Mouse (Mus musculus) right cerebral cortex, postnatal 10 days (tissue): ENCODE results near the gene Pus10.
A peak's percentile ranks its signal among the peaks of the same experiment; 100 is the strongest.
"Not testable (repeated sequence)": the region's sequence is repeated elsewhere in the genome, so short reads cannot be mapped to it uniquely, and the experiment has no call there.

ENCODE experiments used
- DNase-seq, 2 experiments: peaks; one replicate each; pipeline ENCODE4 v3.0.0; 2021; ENCODE audit warnings: low spot score in 2 of 2

The Pus10 gene

DNA sequence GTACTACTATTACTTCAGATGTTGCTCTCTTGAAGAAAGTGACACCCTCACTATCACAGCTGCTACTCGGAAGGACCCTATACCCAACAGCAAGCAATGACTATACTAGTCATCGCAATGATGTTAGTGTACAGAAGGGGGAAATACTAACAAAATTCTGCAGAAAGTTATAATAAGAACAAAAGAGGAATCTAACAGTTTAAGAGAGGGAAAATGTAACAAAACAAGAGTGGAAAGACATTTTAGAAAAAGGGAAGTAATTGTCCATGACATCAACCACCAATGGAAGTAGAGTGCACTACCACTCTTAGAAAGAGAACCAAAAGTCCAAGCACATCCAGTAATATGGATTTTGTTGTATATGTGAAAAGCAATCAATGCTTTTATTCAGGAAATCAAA lies 97.2 kb downstream of the Pus10 start:
- DNase-seq: no peak

- not testable (repeated sequence) for DNase-seq
Observed at GRCm38 (mm10) chr11:23767369-23767768, 101.9 kb downstream of the Pus10 start.

DNA sequence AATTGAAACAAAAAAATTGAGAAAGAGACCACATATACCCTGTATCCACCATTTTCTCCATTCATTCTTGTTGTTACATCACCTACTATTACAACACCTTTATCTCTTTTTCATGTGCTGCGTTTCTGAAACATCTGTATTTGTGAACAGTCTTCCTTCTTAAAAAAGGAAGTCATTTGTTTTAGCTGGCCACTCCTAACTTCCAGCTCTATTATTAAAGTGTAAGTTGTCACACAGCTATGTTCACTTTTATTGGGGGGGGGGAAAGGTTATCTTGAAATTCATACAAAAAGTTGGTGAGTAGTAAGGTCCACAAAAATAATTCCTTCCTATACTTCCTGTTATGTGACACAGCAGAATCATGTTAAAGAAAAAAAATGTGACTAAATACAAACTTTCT lies 102.5 kb downstream of the Pus10 start:
- no peak for DNase-seq

GRCm38 (mm10) chr11:23769033-23769432 lies 103.6 kb downstream of the Pus10 start:
- DNase-seq: no peak

- DNase-seq: peak; percentile 26 to 39
Observed at GRCm38 (mm10) chr11:23769686-23770509, 104.4 kb downstream of the Pus10 start.

DNA sequence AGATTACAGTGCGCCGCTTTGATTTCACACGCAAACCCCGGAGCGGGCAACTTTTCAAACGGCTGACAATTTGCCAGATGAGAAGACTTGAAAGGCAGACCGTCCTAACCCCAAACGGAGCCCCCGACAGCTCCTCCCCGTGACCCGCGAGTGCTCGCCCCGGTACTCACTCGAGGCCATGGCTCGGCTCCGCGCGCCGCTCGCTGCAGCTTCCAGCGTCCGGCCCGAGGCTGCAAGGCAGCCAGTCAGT lies 105.0 kb downstream of the Pus10 start:
- DNase-seq: no peak

DNA sequence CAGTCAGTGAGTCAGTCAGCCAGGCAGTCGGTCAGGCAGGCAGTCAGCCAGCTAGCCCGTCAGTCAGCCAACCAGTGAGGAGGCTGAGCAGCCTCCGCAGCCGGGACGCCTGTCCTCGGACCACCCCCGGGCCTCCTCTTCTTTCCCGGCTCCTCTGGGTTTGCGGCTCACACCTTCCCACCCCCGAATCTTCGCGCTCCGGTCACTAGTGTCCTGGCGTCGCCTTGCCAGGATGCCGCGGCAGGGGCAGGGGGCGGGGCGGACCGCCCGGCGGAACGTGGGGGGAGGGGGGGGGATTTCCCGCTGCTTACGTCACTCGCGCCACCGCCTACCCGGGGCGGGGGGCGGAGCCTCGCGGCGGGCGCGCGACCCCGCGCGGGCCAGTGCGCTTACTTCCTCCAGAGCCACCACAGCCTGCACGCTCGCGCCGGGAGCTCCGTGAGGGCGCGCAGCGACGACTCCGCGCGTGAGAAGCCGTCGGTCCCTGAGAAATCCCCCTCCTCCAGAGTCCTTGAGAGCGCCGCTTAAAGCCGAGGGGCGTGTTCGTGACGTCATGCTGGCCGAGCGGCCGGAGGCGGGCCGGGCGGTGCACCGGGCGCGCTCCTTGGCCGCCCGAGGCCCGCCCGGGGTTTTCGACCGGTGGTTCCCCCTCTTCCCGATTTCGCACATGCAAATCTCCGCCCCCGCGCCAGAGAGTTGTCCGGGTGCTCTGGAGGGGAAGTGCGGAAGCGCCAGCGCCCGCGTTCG lies 105.5 kb downstream of the Pus10 start, which contains the start of gene Rel:
Gene Rel, minus strand, starts transcription at position 211 of the 747 bp plus-strand sequence.
- peak; percentile 91 to 93 for DNase-seq

- no peak for DNase-seq
Observed at GRCm38 (mm10) chr11:23771507-23772097, 106.1 kb downstream of the Pus10 start.

GRCm38 (mm10) chr11:23772471-23772870 lies 107.0 kb downstream of the Pus10 start:
- DNase-seq: no peak

DNA sequence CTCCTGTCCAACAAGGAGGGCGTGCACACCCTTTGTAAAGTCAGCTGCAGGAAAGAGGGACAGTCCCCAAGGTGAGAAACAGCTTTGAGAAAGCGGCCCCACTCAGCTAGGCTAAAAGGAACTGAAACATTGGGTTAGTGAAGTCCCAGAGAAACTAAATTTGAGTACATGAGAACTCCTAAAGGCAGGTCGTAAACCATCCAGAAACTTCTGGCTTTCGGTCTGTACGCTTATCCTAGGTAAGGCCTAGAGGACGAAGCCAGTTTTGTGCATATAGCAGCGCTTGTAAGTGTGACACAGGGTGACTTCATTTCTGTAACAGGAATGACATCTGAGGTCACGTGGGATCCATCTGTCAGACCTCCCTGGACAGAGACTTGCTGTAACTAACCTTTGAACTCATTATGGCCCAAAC lies 113.3 kb downstream of the Pus10 start:
- no peak for DNase-seq

GRCm38 (mm10) chr11:23782038-23782437 lies 116.6 kb downstream of the Pus10 start:
- no peak for DNase-seq
